7 mouse cellular contexts compared by ENCODE assay signal in the genomic region with DNA sequence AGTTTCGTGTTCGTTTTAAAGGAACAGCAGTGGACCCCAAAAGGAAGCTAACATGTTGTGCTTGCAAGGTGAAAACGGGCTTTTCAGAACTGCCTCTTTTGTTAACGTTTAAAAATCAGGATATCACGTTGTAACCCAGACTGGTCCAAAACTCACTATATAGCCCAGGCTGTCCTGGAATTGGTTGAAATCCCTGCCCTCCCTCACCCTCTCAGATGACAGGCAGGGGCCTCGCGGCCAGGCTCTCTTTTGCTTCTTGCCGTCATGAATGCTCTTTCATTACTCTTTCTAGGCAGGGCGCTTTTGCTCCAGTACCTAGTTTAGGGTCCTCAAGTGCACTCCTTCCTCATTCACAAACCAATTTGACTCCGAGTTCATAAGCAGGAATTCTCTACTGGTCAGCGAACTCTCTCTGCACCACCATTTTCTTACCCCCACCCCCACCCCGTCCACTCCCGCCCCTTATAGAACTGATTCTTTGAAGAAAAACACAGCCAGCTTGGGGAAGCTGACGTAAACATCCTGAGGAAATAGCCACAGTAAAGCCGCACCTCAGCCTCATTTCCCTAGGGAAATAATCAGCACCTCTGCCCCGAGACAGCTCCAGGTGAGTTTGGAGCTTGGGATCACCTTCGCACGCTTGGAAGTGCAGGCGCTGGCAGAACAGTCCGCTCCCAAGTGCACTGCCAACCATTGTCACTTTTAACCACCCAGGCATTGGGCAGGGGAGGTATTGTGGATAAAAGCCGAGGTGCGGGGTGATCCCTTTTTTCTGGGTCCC. TPM values are rescaled to one million over a fixed set of nuclear protein-coding genes. Genes with fewer than 3 reads are reported as not detected.
A peak's percentile ranks its signal among the peaks of the same experiment; 100 is the strongest.
DNase-seq lines count a peak whose midpoint lies in the region; ATAC-seq and TF ChIP-seq lines count a peak whose summit lies in the region.

No protein-coding gene starts in this region.

- TF ChIP-seq CTCF in testis, adult 2 months (IDR thresholded peaks at IDR 0.05; ENCODE audit: control insufficient read depth, insufficient read depth, insufficient replicate concordance, low read depth, low read length) = no peak

- TF ChIP-seq POLR2A in testis, adult 2 months (IDR thresholded peaks at IDR 0.05; ENCODE audit: control insufficient read depth, low read depth, low read length) = no peak

- WGBS in heart, embryonic 13.5 days = 3% methylated on average over 22 of the region's 22 CpGs
- WGBS in limb, embryonic 11.5 days = 1% methylated on average over 22 of the region's 22 CpGs
- 1% methylated on average over 22 of the region's 22 CpGs for WGBS in neural tube, embryonic 11.5 days

- peak overlapping the region; percentile 88 for H3K9ac ChIP-seq in heart, embryonic 13.5 days
- peak overlapping the region; percentile 90 for H3K9ac ChIP-seq in limb, embryonic 11.5 days (ENCODE audit: low read length)
- peak overlapping the region; percentile 100 for H3K9ac ChIP-seq in neural tube, embryonic 11.5 days (ENCODE audit: low read length)

- peak overlapping the region; percentile 96 for H3K4me2 ChIP-seq in heart, embryonic 13.5 days
- peak overlapping the region; percentile 85 for H3K4me2 ChIP-seq in limb, embryonic 11.5 days (ENCODE audit: low read depth, severe bottlenecking)
- peak overlapping the region; percentile 59 for H3K4me2 ChIP-seq in neural tube, embryonic 11.5 days (ENCODE audit: low read depth)

- H3K4me3 ChIP-seq in testis, adult 2 months (ENCODE audit: control insufficient read depth, low read depth, low read length) = peak overlapping the region; percentile 90
- H3K4me3 ChIP-seq in heart, embryonic 13.5 days = peak overlapping the region; percentile 95
- peak overlapping the region; percentile 99 for H3K4me3 ChIP-seq in limb, embryonic 11.5 days (ENCODE audit: low read depth, low read length)
- H3K4me3 ChIP-seq in neural tube, embryonic 11.5 days (ENCODE audit: low read depth, low read length) = peak overlapping the region; percentile 100

- H3K27me3 ChIP-seq in testis, adult 2 months (ENCODE audit: control insufficient read depth, insufficient read depth, low read length) = 0 out of 2 replicates have a peak, but pooled peaks cover 2% of the 10 kb centered on the region
- H3K27me3 ChIP-seq in heart, embryonic 13.5 days (replicated peaks) = no peaks in the 10 kb centered on the region
- no peaks in the 10 kb centered on the region for H3K27me3 ChIP-seq in limb, embryonic 11.5 days (ENCODE audit: control insufficient read depth, insufficient read depth, low read length)
- H3K27me3 ChIP-seq in neural tube, embryonic 11.5 days (ENCODE audit: control insufficient read depth, insufficient read depth, low read length) = no peaks in the 10 kb centered on the region

- H3K9me3 ChIP-seq in heart, embryonic 13.5 days = no peaks in the 10 kb centered on the region
- no peaks in the 10 kb centered on the region for H3K9me3 ChIP-seq in limb, embryonic 11.5 days (ENCODE audit: control insufficient read depth, low read length)
- no peaks in the 10 kb centered on the region for H3K9me3 ChIP-seq in neural tube, embryonic 11.5 days (ENCODE audit: control insufficient read depth, low read length)

- no peak overlapping the region for H3K27ac ChIP-seq in testis, adult 2 months (ENCODE audit: control insufficient read depth, insufficient read depth, low read depth, low read length)
- H3K27ac ChIP-seq in heart, embryonic 13.5 days (replicated peaks) = peak overlapping the region; percentile 91
- H3K27ac ChIP-seq in limb, embryonic 11.5 days (replicated peaks; ENCODE audit: low read depth, low read length) = peak overlapping the region; percentile 99
- peak overlapping the region; percentile 100 for H3K27ac ChIP-seq in neural tube, embryonic 11.5 days (ENCODE audit: low read depth, low read length)

- no peak for ATAC-seq in heart, embryonic 13.5 days (ENCODE audit: extremely low read depth, insufficient number of reproducible peaks, low FRiP score, low TSS enrichment)
- ATAC-seq in limb, embryonic 11.5 days (ENCODE audit: insufficient number of reproducible peaks, low FRiP score, low TSS enrichment, low read depth) = no peak
- no peak; the same call in 1 of the 2 replicates for ATAC-seq in neural tube, embryonic 11.5 days (ENCODE audit: insufficient read depth, low FRiP score, low TSS enrichment)

- H3K36me3 ChIP-seq in testis, adult 2 months (ENCODE audit: control insufficient read depth, insufficient read depth, low read length) = no peaks in the 10 kb centered on the region
- peaks cover 14% of the 10 kb centered on the region for H3K36me3 ChIP-seq in heart, embryonic 13.5 days
- peaks cover 11% of the 10 kb centered on the region for H3K36me3 ChIP-seq in limb, embryonic 11.5 days (ENCODE audit: control insufficient read depth, insufficient read depth, low read length)
- H3K36me3 ChIP-seq in neural tube, embryonic 11.5 days (ENCODE audit: control insufficient read depth, insufficient read depth, low read length) = peaks cover 9% of the 10 kb centered on the region

- DNase-seq in testis, postnatal 14 days (ENCODE audit: low spot score) = no peak
- DNase-seq in cerebellum, adult 9-11 months = peak; percentile 57
- DNase-seq in limb, embryonic 11.5 days (ENCODE audit: low spot score) = peak; percentile 70
- peak; percentile 65 for DNase-seq in neural tube, embryonic 11.5 days (ENCODE audit: low spot score)
- no peak for DNase-seq in retina, embryonic 14.5 days (ENCODE audit: low spot score)

- peaks cover 16% of the 10 kb centered on the region for H3K4me1 ChIP-seq in testis, adult 2 months (ENCODE audit: control insufficient read depth, insufficient read depth, low read length)
- peaks cover 21% of the 10 kb centered on the region for H3K4me1 ChIP-seq in heart, embryonic 13.5 days
- peaks cover 11% of the 10 kb centered on the region for H3K4me1 ChIP-seq in limb, embryonic 11.5 days (ENCODE audit: control insufficient read depth, insufficient read depth, low read length)
- peaks cover 6% of the 10 kb centered on the region; the same call in 1 of the 2 replicates for H3K4me1 ChIP-seq in neural tube, embryonic 11.5 days (ENCODE audit: control insufficient read depth, insufficient read depth, low read length)

RNA-seq across cellular contexts. Expression of gene Mex3b, which starts 2.0 kb away (rescaled TPM):
- polyA plus RNA-seq in testis, adult 2 months (2012; rRNA removed) = 54.8 and 61.3 TPM in 2 replicates
- 8.4 and 9.4 TPM in 2 replicates for polyA plus RNA-seq in heart, embryonic 13.5 days (2015; fragmentation: Nextera tagmentation; extraction: Ambion mirVana)
- polyA plus RNA-seq in limb, embryonic 11.5 days (2014; fragmentation: Nextera tagmentation; extraction: Ambion mirVana) = 47.0 and 47.4 TPM in 2 replicates
- polyA plus RNA-seq in neural tube, embryonic 11.5 days (2014; fragmentation: Nextera tagmentation; extraction: Ambion mirVana) = 37.5 TPM in 2 replicates

Comparison
In these comparisons a context has a peak if more than half of its experiments do, and no peak if none do; other contexts are left out.
1. DNase-seq: peak in cerebellum, adult 9-11 months (single experiment), limb, embryonic 11.5 days (single experiment) and neural tube, embryonic 11.5 days (single experiment); none in testis, postnatal 14 days (single experiment) and retina, embryonic 14.5 days (single experiment).
2. Peak in every context shown above with its lines, with median percentiles within 50 percentile points of each other: H3K4me3 ChIP-seq, H3K4me2 ChIP-seq and H3K9ac ChIP-seq.